Mouse (Mus musculus): Measurements from ENCODE around the gene Prrxl1. TPM values are rescaled to one million over a fixed set of nuclear protein-coding genes. Genes with fewer than 3 reads are reported as not detected.

Prrxl1 gene
- total RNA-seq, 4 experiments from 2014 or later = 0.21 to 0.54 (median 0.25) TPM; not detected in 1

Other genes starting within 250 kb of the Prrxl1 start
- under 1 TPM in 2 of 4 experiments, not detected in 2; 0.41 to 0.76 TPM for gene 1700024G13Rik, start 211.0 kb upstream of the Prrxl1 start, total RNA-seq (2022)
- not detected for gene Slc18a3, start 134.6 kb upstream of the Prrxl1 start, total RNA-seq (2022)
- gene Chat, start 133.4 kb upstream of the Prrxl1 start, total RNA-seq (2022) = not detected
- gene Ercc6, start 85.9 kb upstream of the Prrxl1 start, total RNA-seq (2022) = 10 to 100 TPM; 23.4 to 28.6 (median 24.3) TPM
- under 1 TPM; 0.14 to 0.70 (median 0.17) TPM for gene 3425401B19Rik, start 85.9 kb downstream of the Prrxl1 start, total RNA-seq (2022)
- 1 to 10 TPM in 2 of 4 experiments, under 1 TPM in 1, not detected in 1; 0.72 to 2.2 (median 1.6) TPM for gene Tmem273, start 186.6 kb downstream of the Prrxl1 start, total RNA-seq (2022)
- not detected for gene Fam170b, start 234.6 kb downstream of the Prrxl1 start, total RNA-seq (2022)

Data from layer of hippocampus, adult 8-10 months (tissue).